Mouse (Mus musculus): ENCODE data around the gene Wdr90.

GRCm38 (mm10) chr17:25827011-25827410 is 34.3 kb downstream of the Wdr90 start:
- TF ChIP-seq CTCF (IDR thresholded peaks at IDR 0.05; ENCODE audit: low read depth) (no peak), EP300 (IDR thresholded peaks at IDR 0.05; ENCODE audit: low read depth) (no peak)

Measured in liver, embryonic 14.5 days (tissue).